Mouse (Mus musculus) liver, adult 2 months (tissue): ENCODE measurements at regions not wholly inside any gene's neighbourhood (a gene's known extent, or its start where the extent isn't known, plus 50 kb on each side); places are given as distances from the start of the nearest gene placed in this dataset.

Source experiments
- CTCF ChIP-seq: fragments of 200-500 bp; IDR thresholded peaks from 2 replicates; pipeline ENCODE4 v1.5.1; 2011; ENCODE audit warnings: low read depth, low read length, control low read depth
- POLR2A ChIP-seq: fragments of 200-500 bp; IDR thresholded peaks from 2 replicates; pipeline ENCODE4 v1.6.1; 2011; ENCODE audit warnings: low read length, control low read depth; ENCODE audit not compliant: insufficient read depth; ENCODE audit errors: extremely low read depth

DNA sequence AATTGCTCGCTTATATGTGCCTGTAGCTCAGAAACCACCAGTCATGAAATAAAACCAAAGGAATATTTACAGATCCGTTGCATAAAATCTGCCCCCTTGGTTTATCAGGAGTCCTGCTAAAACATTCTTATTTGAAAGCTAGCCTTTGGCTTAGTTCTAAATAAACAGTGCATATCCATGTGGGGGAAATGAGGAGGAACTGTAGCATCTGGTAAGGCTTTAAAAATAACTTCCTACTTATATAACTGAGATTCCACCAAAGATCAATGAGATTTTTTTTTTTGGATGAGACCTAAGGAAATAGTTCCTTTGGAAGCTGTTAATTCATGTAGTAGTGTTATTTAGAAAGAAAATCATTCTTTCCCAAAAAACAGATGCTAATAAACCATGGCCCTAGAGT is 117.8 kb upstream of the Slco6d1 start:
- no peak for TF ChIP-seq POLR2A
- no peak for TF ChIP-seq CTCF
